Mouse (Mus musculus) cerebellum, adult 2 months (tissue): ENCODE data around the gene Slc35f2.
A peak's percentile ranks its signal among the peaks of the same experiment; 100 is the strongest.

Experiments
- CTCF ChIP-seq: fragments of 200-500 bp; IDR thresholded peaks from 2 replicates; pipeline ENCODE4 v1.5.1; 2011; ENCODE audit warnings: low read depth, mild to moderate bottlenecking, control low read depth, low read length, moderate library complexity, borderline replicate concordance; ENCODE audit not compliant: insufficient read depth
- POLR2A ChIP-seq: fragments of 200-500 bp; IDR thresholded peaks from 2 replicates; pipeline ENCODE4 v1.6.1; 2011; ENCODE audit warnings: low read length, control low read depth, borderline replicate concordance; ENCODE audit not compliant: insufficient read depth

GRCm38 (mm10) chr9:53829081-53829865 lies 57.9 kb downstream of the Slc35f2 start:
- TF ChIP-seq POLR2A: no peak
- TF ChIP-seq CTCF: peak; percentile 31; the same call in 1 of the 2 replicates
